Mouse (Mus musculus): Measurements from ENCODE around the gene Spata25.
A peak's percentile ranks its signal among the peaks of the same experiment; 100 is the strongest.
"Not testable (repeated sequence)": the region's sequence is repeated elsewhere in the genome, so short reads cannot be mapped to it uniquely, and the experiment has no call there.

The Spata25 gene

DNA sequence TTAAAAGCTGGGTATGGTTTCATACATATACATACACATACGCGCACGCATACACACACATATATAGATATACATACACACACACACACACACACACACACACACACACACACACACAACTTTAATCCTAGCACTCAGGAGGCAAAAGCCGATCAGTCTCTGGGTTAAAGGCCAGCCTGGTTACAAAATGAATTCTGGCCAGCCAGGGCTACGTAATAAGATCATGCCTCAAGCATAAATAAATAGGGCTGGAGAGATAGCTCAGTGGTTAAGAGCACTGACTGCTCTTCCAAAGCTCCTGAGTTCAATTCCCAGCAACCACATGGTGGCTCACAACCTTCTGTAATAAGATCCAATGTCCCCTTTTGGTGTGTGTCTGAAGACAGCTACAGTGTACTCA lies 27.2 kb upstream of the Spata25 start:
- not testable (repeated sequence) for DNase-seq (ENCODE audit: low read depth)

DNA sequence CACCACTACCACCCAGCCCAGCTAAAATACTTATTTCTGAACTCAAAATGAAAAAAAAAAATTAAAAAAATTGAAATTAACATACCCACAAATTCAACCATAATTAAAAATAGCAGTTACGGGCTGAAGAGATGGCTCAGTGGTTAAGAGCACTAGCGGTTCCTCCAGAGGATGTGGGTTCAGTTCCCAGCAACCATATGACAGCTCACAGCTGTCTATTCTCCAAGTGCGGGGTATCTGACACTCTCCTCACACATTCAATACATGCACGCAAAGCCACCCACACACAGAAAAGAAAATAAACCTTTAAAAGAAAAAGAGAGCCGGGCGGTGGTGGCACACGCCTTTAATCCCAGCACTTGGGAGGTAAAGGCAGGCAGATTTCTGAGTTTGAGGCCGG lies 21.7 kb upstream of the Spata25 start:
- no peak for DNase-seq (ENCODE audit: low read depth)

DNA sequence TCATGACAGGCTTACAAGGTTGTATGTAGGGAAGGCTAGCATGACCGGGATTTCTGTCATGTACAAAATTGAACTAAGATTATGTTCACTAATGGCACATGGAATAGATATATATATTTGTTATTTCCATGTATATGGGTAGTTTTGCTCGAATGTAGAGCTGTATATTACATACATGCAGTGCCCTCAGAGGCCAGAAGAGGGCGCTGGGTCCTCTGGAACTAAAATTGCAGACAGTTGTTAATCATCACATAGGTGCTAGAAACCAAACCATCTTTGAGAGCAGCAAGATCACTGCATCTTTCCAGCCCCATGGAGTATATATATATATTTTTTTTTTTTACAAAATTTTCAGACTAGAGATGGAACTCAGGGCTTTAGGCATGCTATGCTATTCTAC lies 17.4 kb upstream of the Spata25 start:
- no peak for DNase-seq (ENCODE audit: low read depth)

GRCm38 (mm10) chr2:164835164-164835563 lies 6.8 kb upstream of the Spata25 start:
- no peak for DNase-seq (ENCODE audit: low read depth)

GRCm38 (mm10) chr2:164834531-164834930 lies 6.2 kb upstream of the Spata25 start:
- DNase-seq (ENCODE audit: low read depth): no peak

DNA sequence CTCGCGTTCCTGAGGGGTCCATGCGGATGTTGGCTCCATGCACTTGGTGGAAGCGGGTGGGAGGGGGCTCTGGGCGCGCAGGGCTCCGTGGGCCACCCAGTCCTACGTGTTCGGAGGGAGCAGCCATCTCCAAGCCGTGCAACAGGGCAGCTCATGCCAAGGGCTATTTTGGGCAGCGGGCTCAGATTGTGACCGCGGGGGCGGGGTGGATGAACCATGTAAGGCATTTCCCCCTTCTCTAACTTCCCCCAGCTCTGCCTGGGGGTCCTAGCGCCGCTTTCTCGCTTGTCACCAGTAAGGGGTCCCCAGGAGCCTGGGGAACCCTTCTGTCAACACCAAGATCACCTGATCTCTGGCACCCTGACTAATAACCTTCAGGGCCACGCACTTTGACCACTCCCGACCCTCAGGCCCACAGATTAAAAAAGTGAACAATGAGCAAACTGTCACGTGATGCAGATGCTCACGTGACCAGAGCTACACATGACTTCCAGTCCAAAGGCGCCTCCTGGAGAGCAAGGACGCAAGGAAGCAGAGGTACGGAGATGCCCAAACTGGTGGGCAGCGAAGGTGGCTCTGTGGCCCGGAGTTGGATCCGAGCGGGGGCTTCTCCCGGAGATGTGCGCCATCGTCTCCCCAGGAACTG lies 5.1 kb upstream of the Spata25 start, which contains the start of gene Neurl2:
TSS of gene Neurl2 (minus strand) at position 143 of the 646 bp plus-strand sequence.
- DNase-seq (ENCODE audit: low read depth): peak; percentile 92

DNA sequence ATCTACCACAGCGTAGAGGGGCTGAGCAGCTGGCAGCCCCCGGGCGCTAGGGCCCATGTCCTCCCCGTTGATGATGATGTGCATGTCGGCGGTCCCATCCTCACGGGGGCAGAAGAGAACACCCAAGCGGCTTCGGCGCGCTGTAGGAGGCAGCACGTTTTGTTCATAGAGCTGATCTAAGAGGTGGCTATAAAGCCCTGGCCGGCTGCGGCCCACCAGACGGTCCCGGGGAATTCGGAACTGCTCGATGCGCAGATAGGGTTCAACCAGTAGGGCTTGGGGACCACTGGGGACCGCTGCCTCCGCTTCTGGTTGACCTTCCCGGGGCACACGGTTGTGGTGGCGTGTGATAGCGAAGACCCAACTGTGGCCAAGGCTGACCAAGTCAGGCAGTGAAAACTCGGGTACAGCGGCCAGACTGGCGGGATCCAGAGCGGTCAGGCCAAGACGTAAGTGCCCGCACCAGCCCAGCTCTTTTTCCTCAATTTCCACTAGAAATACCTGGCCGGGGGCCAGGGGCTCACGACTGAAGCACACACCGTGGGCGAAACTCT lies 4.5 kb upstream of the Spata25 start, which contains the start of gene Ctsa:
TSS of gene Ctsa (plus strand) at position 126 of the 554 bp plus-strand sequence.
- DNase-seq (ENCODE audit: low read depth): peak; percentile 67

- DNase-seq (ENCODE audit: low read depth): no peak
These were observed 3.9 kb upstream of the Spata25 start for GRCm38 (mm10) chr2:164832032-164832747.

GRCm38 (mm10) chr2:164831029-164831428 lies 2.7 kb upstream of the Spata25 start:
- DNase-seq (ENCODE audit: low read depth): no peak

GRCm38 (mm10) chr2:164829090-164829489 lies 753 bp upstream of the Spata25 start:
- DNase-seq (ENCODE audit: low read depth): no peak

GRCm38 (mm10) chr2:164827146-164827850 lies 1.0 kb downstream of the Spata25 start:
- DNase-seq (ENCODE audit: low read depth): no peak

DNA sequence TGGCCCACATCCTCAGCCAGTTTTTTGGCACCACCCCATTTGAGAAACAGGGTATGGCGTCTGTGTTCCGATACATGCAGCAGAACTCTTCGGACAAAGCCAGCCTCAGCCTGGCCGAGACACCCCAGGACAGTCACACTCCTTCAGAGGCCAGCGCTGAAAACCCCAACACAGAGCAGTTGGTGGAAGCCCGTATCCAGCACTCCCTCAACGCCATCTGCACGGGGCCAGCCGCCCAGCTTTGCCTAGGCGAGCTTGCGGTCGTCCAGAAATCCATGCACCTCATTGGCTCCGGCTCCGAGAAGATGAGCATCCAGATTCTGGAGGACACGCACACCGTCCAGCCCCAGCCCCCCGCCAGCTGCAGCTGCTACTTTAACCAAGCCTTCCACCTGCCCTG lies 2.8 kb downstream of the Spata25 start:
- DNase-seq (ENCODE audit: low read depth): no peak

DNA sequence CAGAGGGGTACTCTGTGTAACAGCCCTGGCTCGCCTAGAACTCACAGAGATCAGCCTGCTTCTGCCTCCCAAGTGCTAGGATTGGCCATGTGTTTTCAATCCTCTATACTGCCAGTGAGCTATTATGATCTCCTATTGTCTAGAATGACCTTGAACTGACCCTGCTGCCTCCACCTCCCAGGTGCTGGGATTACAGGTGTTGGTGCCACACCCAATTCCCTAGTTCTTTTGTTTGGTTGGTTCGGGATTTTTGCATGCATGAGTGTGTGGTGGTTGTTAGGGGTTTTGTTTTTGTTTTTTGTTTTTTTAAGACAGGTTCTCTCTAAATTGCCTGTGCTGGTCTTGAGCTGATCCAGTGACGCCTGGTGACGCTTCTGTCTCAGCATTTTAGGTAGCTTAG lies 4.4 kb downstream of the Spata25 start:
- no peak for DNase-seq (ENCODE audit: low read depth)

DNA sequence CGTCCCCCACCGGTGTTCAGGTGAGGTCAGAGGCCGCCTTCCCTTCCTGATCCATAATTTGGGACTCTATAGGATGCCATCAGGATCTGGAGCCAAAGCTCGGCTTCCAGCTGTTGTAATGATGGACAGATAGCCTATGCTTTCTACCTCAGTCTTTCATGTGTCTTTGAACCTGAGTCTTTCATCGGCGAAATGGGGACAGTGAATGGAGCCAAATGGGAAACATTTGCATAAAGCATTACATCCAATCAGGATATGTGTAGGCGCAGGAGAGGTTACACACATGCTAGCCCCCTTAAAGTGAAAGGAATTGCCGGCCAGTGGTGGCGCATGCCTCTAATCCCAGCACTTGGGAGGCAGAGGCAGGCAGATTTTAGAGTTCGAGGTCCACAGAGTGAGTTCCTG lies 5.2 kb downstream of the Spata25 start:
- no peak for DNase-seq (ENCODE audit: low read depth)

GRCm38 (mm10) chr2:164822636-164823165 lies 5.6 kb downstream of the Spata25 start, which contains the start of gene Zswim1:
Gene Zswim1, plus strand, starts transcription at chr2:164822686.
- peak; percentile 99 for DNase-seq (ENCODE audit: low read depth)

DNA sequence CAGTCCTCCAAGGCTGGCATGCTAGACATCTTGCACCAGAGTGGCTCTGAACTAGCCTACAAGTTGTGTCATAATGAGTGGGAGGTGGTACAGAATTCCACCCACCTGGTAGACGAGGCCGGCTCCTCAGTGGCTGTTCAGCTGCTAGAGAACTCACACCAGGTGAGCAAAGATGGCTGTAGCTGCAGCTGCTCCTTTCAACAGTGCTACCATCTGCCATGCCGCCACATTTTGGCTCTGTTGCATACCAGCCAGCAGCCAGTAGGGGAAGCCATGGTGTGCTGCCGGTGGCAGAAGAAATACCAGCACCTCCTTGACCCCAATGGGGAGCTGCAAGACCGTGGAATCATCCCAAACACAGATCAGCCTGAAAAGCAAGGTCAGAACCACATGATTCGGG lies 7.3 kb downstream of the Spata25 start:
- no peak for DNase-seq (ENCODE audit: low read depth)

DNA sequence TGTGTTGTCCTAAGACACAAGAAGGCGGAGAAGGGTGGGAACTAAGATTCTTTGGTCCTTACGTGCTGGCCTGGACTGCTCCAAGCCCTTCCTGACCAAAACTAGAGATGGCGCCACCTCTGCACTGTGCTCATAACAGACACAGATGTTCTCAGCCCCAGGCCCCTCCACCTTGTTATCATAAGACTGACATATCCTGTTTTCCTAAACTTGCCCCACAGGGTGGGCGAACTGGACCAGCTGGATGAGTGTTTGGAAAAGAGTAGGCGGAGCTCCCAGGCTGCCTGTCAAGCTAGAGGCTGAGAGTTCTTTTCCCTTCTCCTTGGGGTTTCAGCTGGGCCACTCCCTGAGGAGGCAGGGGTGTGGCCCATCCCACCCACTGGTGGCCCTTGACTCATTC lies 10.6 kb downstream of the Spata25 start:
- no peak for DNase-seq (ENCODE audit: low read depth)

DNA sequence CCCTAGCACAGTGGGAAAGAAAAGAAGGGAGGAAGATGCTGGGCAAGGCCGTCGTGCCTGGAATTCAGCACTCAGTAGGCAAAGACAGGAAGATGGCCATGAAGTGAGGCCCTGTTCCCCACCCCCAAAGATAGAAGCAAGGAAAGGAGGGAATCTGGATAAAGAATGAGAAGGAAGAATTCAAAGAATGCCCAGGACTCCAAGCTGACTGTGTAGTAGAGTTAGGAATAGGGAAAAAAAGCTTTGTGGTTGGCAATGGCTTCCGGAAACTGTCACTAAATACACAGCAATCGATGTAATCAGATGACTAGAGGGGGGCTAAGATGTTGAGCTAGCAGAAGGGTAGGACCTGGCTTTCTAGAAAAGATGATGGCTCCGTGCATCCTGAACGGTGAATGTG lies 11.1 kb downstream of the Spata25 start:
- no peak for DNase-seq (ENCODE audit: low read depth)

GRCm38 (mm10) chr2:164815821-164816220 lies 12.5 kb downstream of the Spata25 start:
- DNase-seq (ENCODE audit: low read depth): no peak

- no peak for DNase-seq (ENCODE audit: low read depth)
These were observed 13.0 kb downstream of the Spata25 start for GRCm38 (mm10) chr2:164815348-164815747.

DNA sequence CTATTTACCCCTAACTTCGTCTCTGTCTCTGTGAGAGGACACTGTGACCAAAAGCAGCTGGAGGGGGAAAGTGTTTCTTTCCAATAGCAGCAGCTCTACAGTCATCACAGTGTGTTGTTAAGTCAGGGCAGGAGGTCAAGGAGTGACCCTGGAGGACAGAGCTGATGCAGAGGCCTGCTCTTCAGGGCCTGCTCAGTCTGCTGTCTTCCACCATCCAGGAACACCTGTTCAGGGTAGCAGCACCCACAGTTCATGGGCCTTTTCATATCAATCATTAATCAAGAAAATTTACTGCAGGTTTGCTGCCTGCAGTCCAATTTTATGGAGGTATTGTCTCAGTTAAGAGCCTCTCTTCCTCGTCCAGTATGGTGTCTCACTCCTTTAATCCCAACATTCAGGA lies 14.8 kb downstream of the Spata25 start:
- DNase-seq (ENCODE audit: low read depth): no peak

GRCm38 (mm10) chr2:164806614-164807013 lies 21.7 kb downstream of the Spata25 start:
- no peak for DNase-seq (ENCODE audit: low read depth)
